Mouse (Mus musculus) brown adipose tissue, adult 24 weeks (tissue): ENCODE measurements at regions not wholly inside any gene's neighbourhood (a gene's known extent, or its start where the extent isn't known, plus 50 kb on each side); places are given as distances from the start of the nearest gene placed in this dataset.
"Not testable (repeated sequence)": the region's sequence is repeated elsewhere in the genome, so short reads cannot be mapped to it uniquely, and the experiment has no call there.

Experiments
- H3K27ac ChIP-seq: fragments of 200-500 bp; replicated peaks from 2 replicates; pipeline ENCODE4 v1.5.1; 2012; ENCODE audit warnings: low read depth, mild to moderate bottlenecking, low read length
- H3K4me1 ChIP-seq: fragments of 200-500 bp; 2 replicates; pipeline ENCODE4 v1.6.1; 2012; ENCODE audit warnings: low read length, mixed read lengths; ENCODE audit not compliant: control insufficient read depth, insufficient read depth, insufficient read length
- H3K4me3 ChIP-seq: fragments of 200-500 bp; 2 replicates; pipeline ENCODE4 v1.5.1; 2012; ENCODE audit warnings: low read depth, mild to moderate bottlenecking, low read length, moderate library complexity; ENCODE audit not compliant: insufficient read depth

DNA sequence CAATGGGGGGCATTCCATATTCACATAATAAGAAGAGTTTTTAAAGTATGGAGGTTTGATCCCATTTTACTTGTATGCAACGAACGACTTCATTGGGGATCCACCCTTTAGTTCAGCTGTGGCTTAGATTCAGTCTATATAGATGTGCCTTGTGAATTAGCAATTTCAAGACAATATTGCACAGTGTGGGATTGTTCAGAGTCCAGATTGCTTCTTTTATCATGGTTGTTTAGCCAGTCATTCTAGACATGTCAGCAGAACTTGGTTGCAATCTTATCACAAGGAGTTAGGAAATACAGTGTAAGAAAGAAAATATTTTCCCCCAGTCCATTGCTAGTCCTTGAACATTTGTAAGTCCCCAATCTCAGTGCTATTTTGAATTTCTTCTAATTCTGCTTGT, 312.0 kb upstream of the Pdzrn3 start:
- no peak overlapping the region for H3K4me3 ChIP-seq
- H3K4me1 ChIP-seq, result no peaks in the 10 kb centered on the region
- no peak overlapping the region for H3K27ac ChIP-seq

DNA sequence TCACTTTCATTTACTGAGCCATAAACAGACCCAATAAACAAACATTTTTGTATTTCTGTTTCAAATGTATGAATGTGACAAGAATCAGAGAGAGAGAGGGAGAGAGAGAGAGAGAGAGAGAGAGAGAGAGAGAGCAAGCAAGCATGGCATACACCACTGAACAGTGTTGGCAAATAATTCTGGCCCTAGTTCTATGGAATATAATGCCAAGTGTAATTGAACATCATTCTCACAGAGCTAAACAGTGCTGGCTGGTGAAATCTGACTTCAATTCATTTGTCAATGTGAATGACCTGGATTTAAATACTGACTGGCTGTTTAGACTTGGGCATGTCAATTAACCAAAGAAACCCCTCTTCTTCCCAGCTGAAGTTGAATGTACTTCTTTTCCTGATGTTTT, 308.9 kb upstream of the Pdzrn3 start:
- Histone ChIP-seq H3K27ac (no peak overlapping the region), H3K4me1 (no peaks in the 10 kb centered on the region), H3K4me3 (no peak overlapping the region)

DNA sequence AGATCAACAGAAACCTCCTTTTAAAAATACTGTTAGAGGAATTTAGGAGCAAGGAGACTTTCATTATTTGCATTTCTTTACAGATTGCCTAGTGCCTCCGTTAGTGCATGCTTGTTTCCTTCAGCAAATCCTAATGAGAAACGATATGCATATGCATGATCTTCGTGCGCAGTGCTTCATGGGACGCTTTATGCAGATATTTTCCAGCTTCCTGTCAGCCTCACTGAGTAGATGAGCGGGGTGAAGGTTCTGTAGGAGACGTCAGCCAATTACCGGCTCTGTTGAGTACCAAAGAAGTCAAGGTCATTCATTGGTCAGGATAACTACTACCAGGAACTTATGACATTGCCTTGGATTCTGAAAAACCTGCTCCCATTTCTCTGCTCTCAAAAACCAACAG, 308.0 kb upstream of the Pdzrn3 start:
- no peak overlapping the region for H3K27ac ChIP-seq
- no peak overlapping the region for H3K4me3 ChIP-seq
- H3K4me1 ChIP-seq, result no peaks in the 10 kb centered on the region

DNA sequence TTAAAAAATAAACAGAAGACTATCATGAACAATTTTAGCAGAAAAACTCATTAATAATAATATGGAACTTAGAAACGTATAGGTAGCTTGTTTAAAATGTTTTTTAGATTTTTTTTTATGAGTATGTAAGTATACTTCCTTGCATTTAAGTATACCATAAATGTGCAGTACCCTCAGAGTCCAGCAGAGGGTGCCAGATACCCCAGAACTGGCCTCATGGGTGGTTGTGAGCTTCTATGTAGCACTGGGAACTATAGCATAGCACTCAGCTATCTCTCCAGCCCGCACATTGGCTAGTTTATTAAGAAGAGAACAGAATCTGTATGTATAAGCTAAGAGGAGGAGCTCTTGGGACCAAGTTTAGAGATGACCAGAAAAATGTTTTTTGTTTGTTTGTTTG, 306.7 kb upstream of the Pdzrn3 start:
- Histone ChIP-seq H3K4me1 (no peaks in the 10 kb centered on the region), H3K27ac (no peak overlapping the region), H3K4me3 (no peak overlapping the region)

DNA sequence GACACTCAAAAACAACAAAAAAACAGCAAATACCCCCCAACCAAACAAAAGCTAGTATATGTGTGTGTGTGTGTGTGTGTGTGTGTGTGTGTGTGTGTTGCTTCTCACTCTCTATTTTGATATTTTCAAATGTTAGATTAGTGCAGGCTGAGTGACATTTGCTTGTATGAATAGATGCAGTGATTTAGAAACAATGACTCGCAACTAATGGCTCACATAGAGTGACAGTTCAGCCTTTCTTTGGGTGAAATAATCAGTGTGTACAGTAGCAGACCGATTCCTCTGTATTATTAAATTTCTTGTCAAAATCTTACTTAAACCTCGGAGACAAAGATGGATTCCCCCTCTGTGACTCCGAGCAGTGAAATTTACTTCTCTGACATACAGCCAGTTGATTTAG, 297.1 kb upstream of the Pdzrn3 start:
- H3K4me3 ChIP-seq, result no peak overlapping the region
- no peaks in the 10 kb centered on the region for H3K4me1 ChIP-seq

DNA sequence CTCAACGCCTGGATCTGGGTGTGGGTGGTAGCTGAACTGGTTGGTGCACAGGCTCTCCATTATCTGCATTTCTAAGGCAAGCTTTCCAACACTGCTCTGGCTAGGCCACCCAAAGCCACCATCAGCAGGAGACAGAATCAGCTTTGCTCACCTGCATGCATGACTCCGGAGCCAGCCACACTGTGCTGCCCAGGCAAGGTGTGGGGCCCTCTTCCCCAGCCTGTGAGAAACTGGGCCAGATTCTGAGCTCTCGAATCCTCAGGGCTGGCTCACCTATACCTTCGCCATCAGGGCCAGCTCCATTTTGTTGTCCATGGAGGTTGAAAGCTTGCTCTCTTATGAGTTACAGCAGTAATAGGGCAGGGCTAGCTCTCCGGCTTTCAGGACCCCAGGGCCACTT, 293.1 kb upstream of the Pdzrn3 start:
- no peaks in the 10 kb centered on the region for H3K4me1 ChIP-seq
- H3K4me3 ChIP-seq, result no peak overlapping the region
- no peak overlapping the region for H3K27ac ChIP-seq

More for the DNA sequence above, 297.1 kb upstream of the Pdzrn3 start:
- H3K27ac ChIP-seq, result no peak overlapping the region

DNA sequence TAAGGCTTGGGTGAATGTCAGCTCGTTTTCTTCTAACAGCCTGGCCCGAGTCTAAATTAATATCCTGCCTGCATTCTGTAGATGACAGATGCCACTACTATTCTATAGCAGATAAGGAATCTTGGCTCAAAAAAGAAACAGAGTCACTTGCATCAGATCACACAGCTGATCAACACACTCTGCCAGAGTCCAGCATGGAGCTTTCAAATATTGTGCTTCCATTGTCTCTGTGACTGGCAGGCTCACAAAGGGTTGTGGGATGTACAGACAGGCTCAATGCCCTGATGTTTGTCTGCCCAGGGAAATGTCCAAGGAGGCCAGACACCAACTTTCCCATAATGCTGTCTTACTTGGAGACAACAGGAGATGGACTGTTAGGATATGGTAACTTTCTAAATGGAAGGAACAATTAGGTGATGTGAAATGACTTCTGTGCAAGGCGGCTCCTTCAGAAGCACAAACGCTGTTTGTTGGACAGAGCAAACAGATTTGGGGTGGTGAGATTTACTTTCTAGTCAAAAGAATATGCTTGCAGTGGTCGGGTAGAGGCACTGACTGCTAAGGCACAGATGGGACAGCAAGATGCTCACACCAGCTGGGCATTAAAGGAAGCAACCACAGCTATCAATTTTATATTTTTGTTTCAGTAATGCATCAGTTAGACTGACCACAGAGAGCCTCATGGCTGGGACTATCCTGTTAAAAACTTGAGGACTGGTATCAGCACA, 291.6 kb upstream of the Pdzrn3 start:
- Histone ChIP-seq H3K4me1 (no peaks in the 10 kb centered on the region), H3K4me3 (no peak overlapping the region), H3K27ac (no peak overlapping the region)

DNA sequence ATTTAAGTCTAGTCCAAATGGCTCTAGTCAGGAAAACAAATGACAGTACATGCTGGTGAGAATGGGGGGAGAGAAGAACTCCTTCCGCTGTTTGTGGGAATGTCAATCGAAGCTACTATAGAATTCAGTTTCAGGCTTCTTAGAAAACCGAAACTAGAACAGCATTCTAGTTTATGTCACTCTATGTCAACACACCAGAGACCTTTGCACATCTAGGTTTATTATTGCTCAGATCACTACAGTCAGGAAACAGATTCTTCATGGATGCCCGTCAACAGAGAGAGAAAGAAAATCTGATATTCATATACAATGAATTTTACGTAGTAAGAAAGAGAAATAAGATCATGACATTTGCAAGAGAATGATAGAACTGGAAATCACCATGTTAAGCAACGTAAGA, 276.7 kb upstream of the Pdzrn3 start:
- no peak overlapping the region for H3K4me3 ChIP-seq
- H3K4me1 ChIP-seq, result no peaks in the 10 kb centered on the region
- no peak overlapping the region for H3K27ac ChIP-seq

DNA sequence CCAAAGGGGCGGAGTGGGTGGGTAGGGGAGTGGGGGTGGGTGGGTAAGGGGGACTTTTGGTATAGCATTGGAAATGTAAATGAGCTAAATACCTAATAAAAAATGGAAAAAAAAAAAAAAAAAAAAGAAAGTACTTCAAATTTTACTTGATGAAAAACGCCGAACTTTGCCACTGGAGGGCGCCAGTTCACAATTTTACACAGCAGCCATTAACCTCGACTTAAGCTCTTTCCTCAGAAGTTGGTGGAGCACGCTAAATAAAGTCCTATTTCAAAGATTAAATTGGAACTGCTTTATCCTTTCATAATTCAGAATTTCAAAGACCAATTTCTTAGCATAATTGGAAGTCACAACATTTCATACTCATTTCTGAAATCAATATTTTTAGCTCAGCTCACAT, 272.7 kb upstream of the Pdzrn3 start:
- H3K27ac ChIP-seq, H3K4me3 ChIP-seq, H3K4me1 ChIP-seq: not testable (repeated sequence)

DNA sequence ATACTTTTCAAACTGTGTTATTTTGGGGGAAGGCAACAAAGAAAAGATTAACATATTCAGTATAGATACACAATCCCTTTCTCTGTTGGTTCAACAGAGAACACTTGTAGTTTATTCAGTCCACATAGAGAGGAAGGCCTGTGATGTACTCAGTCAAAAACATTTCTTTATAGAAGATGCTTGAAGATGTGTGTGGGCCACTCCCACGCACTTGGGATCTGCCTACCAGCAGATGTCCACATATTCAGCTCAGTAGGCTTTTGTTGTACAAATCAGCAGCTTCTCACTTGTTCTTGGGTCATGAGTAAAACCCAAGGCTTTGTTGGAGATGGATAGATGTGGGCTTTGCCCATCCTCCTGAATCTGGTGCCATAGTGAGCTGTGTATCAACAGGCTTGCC, 239.6 kb upstream of the Pdzrn3 start:
- H3K27ac ChIP-seq, result no peak overlapping the region
- no peak overlapping the region for H3K4me3 ChIP-seq

DNA sequence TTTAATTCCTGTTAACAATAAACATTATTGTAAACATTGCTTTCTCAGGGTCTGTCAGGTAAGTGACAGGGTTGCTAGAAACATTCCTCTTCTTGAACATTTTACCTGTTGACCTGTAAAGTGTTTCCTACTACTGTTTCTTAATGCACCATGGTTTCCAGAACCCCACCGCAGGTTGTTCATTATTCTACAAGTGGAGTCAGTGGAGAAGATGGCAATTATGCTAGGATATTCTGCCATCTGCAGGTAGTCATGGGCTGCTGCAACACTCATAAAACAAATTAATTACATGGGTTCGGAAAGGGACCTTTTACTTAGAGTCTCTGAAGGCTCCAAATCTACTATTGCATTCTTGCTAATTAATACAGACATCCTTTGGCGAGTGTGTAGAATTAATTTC, 239.1 kb upstream of the Pdzrn3 start:
- no peak overlapping the region for H3K4me3 ChIP-seq
- H3K4me1 ChIP-seq, result no peaks in the 10 kb centered on the region
- no peak overlapping the region for H3K27ac ChIP-seq

More for the DNA sequence above, 239.6 kb upstream of the Pdzrn3 start:
- no peaks in the 10 kb centered on the region for H3K4me1 ChIP-seq

DNA sequence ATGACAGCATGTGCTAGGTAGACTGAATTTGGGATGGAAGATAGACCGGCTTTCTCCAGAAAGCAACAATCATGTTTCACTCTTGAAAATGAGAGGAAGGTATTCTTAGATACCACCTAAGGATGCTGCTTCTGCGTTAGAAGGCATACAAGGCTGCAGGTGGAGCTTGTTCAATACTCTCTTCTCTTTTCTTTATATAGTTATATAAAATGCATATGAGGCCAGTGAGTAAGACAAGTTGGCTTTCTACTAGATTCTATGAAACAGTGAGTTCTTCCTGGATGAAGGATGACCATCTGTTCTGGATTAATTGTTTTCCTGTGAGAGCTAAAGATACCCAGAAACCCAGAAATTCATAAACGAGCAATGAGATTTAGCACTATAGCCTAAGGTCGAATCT, 231.3 kb upstream of the Pdzrn3 start:
- Histone ChIP-seq H3K4me1 (no peaks in the 10 kb centered on the region), H3K27ac (no peak overlapping the region), H3K4me3 (no peak overlapping the region)

DNA sequence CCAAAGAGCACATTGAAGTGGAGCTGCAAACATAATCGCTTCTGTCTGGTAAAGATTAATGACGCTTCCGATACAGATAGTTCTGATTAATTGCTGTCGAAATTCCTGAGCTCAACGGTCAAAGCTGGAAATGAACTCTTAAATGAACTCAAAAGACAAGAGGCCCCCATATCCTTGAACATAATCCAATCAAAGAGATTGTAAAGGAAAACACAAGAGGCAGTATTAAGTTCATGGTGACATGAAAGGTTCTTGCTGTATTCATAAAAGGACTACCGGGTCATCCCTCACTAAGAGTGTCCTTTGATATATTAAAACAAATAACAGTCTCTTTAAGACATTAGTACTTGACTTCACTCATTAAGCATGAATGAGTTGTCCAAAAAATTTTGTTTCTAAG, 225.4 kb upstream of the Pdzrn3 start:
- Histone ChIP-seq H3K27ac (no peak overlapping the region), H3K4me1 (no peaks in the 10 kb centered on the region), H3K4me3 (no peak overlapping the region)

DNA sequence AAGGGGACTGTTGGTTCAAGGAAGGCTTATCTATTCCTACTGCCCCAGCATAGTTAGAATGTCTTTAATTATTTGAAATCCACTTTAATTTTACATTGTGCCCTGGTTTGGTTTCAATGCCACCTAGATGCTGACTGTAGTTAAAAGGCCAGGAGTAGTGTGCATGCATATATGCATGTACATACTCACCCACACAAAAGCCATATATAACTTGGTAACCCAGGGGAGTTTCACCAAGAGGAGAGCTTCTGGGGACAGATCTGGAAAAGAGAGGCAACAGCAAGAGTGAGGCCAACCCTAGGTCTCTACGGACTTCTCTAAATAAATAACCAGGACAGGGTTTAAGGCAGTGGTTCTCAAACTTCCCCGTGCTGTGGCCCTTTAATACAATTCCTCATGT, 219.3 kb upstream of the Pdzrn3 start:
- no peaks in the 10 kb centered on the region for H3K4me1 ChIP-seq
- H3K4me3 ChIP-seq, result no peak overlapping the region
- no peak overlapping the region for H3K27ac ChIP-seq

DNA sequence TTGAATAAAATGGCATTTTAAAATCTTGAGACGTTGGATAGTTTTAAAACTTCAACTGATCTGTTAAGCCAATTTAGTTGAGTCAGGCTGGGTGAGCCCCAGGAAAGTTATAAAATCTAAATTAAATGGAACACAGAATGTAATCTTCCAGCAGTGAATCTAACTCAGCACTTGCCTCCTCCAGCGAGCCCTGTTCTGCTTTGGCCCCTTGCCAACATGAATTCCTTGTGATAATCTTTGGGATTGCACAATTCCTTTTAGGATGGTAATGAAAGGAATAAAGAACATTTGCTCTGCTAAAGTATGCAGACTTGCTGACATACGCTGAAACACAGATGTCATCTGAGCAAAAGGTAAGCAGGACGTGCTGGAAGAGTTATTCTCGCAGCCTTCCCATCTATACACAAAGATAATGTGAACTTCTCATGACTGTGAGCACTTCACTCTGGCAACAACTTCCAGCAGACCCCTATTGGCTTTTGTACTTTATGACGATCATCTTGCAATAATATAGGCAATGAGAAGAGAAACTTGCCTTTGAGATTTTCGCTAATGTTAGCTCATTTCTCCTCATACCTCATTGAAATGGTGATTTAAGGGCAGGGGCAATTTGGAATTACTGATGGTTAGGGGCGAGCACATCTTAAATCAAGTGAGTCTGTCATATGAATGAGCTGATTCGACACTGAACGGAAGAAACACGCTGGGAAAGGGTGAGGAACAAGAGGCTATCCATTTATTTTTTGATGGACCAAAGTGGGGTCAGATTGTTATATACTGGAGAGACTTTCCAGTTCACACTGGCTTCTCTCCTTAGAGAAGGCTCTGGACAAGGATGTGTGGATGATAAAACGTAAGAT, 216.3 kb upstream of the Pdzrn3 start:
- Histone ChIP-seq H3K27ac (no peak overlapping the region), H3K4me3 (no peak overlapping the region)

DNA sequence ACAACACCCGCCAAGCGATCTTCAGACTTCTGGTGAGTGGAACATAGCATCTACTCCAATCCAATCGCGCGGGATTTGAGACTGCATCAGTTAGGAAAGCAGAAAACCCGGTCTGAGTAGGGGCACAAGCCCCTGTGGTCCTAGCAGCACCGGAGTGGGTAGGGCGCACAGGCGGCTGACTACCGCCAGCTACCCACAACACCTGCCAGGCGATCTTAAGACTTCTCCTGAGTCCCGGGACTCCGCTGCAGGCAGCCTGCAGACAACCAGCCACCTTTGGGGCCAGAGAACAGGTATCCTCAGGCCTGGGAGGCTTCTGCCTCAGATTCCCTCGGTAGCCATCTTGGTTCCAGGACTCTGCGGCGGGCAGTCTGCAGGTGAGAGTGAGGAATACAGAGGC, 208.2 kb upstream of the Pdzrn3 start:
- Histone ChIP-seq H3K27ac (no peak overlapping the region), H3K4me1 (no peaks in the 10 kb centered on the region), H3K4me3 (no peak overlapping the region)

More for the DNA sequence above, 216.3 kb upstream of the Pdzrn3 start:
- H3K4me1 ChIP-seq, result no peaks in the 10 kb centered on the region
